Mouse (Mus musculus) CH12.LX (cell line): Measurements from ENCODE around the gene Map3k20.

ENCODE experiments used
- CHD2 ChIP-seq: IDR thresholded peaks from 2 replicates; pipeline ENCODE4 v1.6.1; 2011; ENCODE audit warnings: low read length, improper control_type of control experiment
- CTCF ChIP-seq, 2 experiments: IDR thresholded peaks in 1 of 2; conservative IDR thresholded peaks in 1 of 2; 2 replicates each; pipeline ENCODE4 v1.5.1; 2011 to 2012; ENCODE audit warnings: low read depth in 2 of 2, low read length in 2 of 2, improper control_type of control experiment in 1 of 2, inconsistent platforms in 1 of 2, mild to moderate bottlenecking in 1 of 2, moderate library complexity in 1 of 2
- E2F4 ChIP-seq: IDR thresholded peaks from 2 replicates; pipeline ENCODE4 v1.6.1; 2011; ENCODE audit warnings: low read depth, low read length, improper control_type of control experiment; ENCODE audit not compliant: insufficient replicate concordance
- EP300 ChIP-seq: IDR thresholded peaks from 2 replicates; pipeline ENCODE4 v1.6.1; 2011; ENCODE audit warnings: low read length, improper control_type of control experiment
- HCFC1 ChIP-seq: IDR thresholded peaks from 2 replicates; pipeline ENCODE4 v1.6.1; 2012; ENCODE audit warnings: low read depth, mild to moderate bottlenecking, inconsistent platforms, low read length, improper control_type of control experiment
- MAFK ChIP-seq: IDR thresholded peaks from 2 replicates; pipeline ENCODE4 v1.6.1; 2011; ENCODE audit warnings: low read length, improper control_type of control experiment; ENCODE audit not compliant: insufficient replicate concordance
- MAX ChIP-seq: IDR thresholded peaks from 2 replicates; pipeline ENCODE4 v1.6.1; 2011; ENCODE audit warnings: low read length, improper control_type of control experiment
- MAZ ChIP-seq: IDR thresholded peaks from 2 replicates; pipeline ENCODE4 v1.6.1; 2012; ENCODE audit warnings: low read depth, mild to moderate bottlenecking, inconsistent platforms, low read length, improper control_type of control experiment, moderate library complexity
- MEF2A ChIP-seq: IDR thresholded peaks from 2 replicates; pipeline ENCODE4 v1.6.1; 2014; ENCODE audit warnings: low read depth, mild to moderate bottlenecking, inconsistent platforms, low read length, improper control_type of control experiment, borderline replicate concordance
- RAD21 ChIP-seq: IDR thresholded peaks from 2 replicates; pipeline ENCODE4 v1.6.1; 2011; ENCODE audit warnings: low read depth, mild to moderate bottlenecking, low read length, improper control_type of control experiment, moderate library complexity
- ZC3H11A ChIP-seq: IDR thresholded peaks from 2 replicates; pipeline ENCODE4 v1.6.1; 2012; ENCODE audit warnings: low read depth, mild to moderate bottlenecking, inconsistent platforms, low read length, improper control_type of control experiment
- ZKSCAN1 ChIP-seq: IDR thresholded peaks from 2 replicates; pipeline ENCODE4 v1.6.1; 2012; ENCODE audit warnings: low read depth, inconsistent platforms, low read length, improper control_type of control experiment, borderline replicate concordance

DNA sequence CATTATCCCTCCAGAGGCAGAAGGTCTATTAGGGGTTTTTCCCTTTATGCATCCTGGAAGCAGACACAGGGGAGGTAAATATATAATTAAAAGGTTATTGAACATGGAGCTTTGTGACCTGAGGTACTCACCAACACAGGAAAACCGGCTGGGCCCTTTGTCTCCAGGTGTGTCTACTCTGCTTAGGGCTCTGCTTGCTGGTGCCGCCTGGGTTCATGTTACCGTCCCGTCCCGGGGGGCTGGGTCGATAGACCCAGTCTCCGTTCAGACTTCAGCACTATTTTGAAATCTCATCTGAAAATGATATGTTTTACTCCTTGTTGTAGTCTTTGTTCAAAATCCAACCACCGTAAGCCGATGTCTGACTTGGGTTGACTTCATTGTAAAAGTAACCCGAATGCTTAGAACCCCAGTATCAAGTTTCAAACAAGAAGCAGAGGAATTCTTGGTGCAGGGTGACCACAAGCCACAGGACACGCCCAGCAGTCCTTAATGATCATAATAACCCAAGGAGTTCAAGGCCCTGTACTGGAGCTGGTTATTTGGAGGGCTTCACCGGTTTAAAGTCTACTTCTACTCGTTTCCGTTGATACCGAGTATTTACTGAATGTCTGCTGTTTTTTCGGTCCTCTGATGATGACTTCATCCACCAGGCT lies 186.1 kb downstream of the Map3k20 start:
- TF ChIP-seq EP300 = no peak
- no peak for TF ChIP-seq MAZ
- TF ChIP-seq RAD21 = no peak
- TF ChIP-seq ZKSCAN1 = no peak
- TF ChIP-seq HCFC1 = no peak
- no peak for TF ChIP-seq MAX
- TF ChIP-seq CTCF (conservative IDR thresholded peaks at IDR 0.05 in 1 of 2, IDR thresholded peaks at IDR 0.05 in 1 of 2; ENCODE audit: low read depth in 2 of 2, low read length in 2 of 2) = no peak
- no peak for TF ChIP-seq MEF2A
- TF ChIP-seq ZC3H11A = no peak
- no peak for TF ChIP-seq CHD2
- no peak for TF ChIP-seq E2F4
- no peak for TF ChIP-seq MAFK
